Mouse (Mus musculus): ENCODE measurements around the gene Il10.

Gene Il10

DNA sequence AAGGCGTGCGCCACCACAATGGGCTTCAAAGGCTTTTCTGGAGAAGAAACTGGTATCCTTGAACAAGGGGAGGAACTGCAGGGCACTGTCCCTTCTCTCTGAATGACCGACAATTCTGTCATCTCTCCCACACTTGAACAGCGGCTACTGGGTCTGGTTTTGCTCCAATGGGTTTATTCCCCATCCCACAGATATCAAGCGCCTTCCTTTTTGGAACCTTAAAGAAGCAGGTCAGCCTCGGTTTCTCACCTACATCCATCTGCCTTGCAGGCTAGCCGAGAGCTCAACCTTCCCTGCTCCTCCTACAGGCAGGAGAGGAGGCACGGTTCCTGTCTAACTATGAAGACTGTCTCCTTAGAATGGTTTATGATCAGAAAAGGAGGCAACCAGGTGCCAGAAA lies 29.3 kb downstream of the Il10 start:
- no peak for DNase-seq (ENCODE audit: low spot score in 2 of 2)

DNA sequence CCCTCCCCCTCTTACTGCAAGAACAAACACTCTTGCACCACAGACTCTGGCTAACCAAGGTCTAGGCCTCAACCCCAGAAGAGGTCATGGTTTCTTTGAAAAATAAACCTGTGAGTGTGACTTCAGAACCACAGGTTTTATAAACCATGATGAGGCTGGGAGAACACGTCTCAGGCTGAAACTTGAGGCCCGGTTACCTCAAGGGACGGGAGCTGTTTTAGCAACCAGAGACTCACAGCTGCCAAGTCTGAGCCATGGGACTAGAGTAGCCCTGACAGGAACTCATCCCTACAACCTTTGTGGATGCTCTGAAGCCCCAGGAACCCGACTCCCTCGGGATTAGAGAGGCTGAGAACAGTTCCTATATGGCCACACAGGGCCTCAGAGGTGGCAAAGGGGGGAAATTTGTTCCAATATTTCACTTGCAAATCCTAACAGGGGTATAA lies 29.7 kb downstream of the Il10 start:
- no peak for DNase-seq (ENCODE audit: low spot score in 2 of 2)

DNA sequence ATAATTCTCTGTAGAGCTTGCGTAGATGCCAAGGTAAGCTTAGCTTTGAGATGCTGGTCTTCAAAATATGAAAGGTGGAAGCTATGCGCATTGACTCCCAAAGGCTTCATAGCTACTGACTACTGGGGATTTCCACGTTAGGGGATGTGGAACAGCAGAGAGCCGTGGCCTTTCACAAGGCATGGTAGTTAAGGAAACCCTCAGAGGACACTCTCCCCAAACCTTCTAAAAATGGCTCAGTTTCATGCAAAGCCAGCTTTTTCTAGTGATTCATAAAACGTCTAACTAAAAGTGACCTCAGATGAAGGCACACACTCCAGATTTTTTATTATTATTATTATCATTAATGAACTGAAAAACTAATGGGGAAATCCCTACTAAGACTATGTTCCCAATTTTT lies 30.4 kb downstream of the Il10 start:
- DNase-seq (ENCODE audit: low spot score in 2 of 2) = no peak

DNA sequence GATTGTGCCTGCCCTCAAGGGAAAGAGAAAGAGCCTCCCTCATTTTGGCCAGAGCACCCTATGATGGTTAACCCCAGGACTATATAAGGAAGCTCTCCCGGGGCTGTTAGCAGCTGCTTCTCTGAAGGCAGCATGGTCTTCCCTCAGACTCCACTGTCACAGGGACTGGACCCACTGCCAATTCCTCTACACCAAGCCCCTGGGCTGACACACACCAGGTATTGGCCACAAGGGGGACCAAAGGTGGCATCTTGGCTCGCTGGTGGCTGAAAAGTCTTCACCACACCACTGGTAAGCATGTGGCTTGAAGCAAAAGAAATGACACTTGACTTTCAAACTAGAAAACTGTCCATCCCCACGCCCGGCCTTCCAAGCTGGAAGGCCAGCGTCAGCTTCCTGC lies 31.0 kb downstream of the Il10 start:
- no peak for DNase-seq (ENCODE audit: low spot score in 2 of 2)

DNA sequence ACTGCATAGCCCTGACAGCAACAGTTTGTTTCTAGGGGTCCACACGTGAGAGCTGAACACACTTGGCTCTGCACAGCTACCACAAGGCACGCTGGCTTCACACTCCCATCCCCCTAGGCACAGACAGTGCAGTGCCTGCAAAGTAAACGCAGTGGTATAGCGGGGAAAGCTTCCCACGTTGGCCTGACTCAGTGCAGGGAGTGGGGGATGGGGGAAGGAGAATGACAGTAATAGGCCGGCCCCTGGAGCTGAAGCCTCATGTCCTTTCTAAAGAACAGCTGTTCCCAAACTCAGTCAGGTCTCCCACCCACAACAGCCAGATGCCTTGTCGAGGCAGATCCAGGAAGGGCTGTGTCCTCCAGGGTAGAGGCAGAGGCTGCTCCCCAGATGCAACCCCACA lies 31.4 kb downstream of the Il10 start:
- no peak for DNase-seq (ENCODE audit: low spot score in 2 of 2)

DNA sequence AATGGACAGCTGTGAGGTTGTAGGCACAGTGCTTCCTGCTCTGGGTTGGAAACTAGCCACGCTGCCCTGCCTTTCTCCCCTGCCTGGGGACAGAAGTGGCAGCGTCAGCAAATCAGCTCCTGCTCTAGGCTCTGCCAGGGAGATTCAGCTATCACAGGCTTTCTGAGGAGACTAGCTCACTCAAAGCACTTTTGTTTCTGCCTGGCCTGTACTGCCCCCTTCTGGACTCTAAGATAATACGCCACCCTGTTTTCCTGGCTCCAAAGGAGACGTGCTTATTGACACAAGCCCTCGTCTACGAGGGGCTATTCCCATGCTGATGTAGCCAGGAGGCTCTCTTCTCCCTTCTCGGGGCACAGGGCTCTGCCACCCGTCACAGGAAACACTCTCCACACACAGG lies 33.6 kb downstream of the Il10 start:
- peak; percentile 59 to 67 for DNase-seq (ENCODE audit: low spot score in 2 of 2)

DNA sequence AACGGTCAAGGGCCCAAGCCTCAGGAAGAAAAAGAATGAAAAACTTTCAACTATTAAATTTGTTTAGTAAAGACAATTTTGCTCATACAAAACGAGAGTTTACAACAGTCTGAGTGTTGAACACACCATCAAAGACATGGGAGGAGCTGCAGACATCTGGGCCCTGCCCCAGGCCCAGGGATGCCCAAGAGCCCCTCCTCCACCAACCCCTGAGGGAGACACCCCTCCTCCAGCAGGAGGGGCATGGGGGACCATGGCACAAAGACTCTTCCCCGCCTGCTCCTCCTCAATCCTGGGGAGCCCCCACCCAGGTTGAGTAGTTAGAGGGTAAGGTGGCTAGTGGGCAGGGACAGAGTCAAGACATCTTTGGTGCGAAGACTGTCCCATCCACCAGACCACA lies 34.0 kb downstream of the Il10 start:
- DNase-seq (ENCODE audit: low spot score in 2 of 2) = no peak

DNA sequence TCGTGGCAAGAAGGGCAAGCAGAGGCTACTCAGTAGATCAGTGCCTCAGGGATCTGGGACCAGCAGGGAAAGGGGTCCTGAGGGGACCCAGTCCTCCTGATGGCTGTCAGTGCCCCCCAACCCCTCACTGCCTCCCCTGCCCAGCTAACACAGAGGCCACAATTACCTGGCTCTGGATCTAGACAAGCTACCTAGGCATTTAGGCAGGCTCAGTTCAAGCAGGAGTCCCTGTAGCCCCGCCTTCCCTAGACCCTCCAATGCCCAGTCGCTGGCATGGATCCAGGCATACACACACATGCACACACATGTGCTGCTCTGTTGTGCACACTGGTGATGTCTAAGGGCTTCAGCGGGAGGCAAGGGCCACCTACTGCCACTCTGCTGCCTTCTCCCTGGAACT lies 34.6 kb downstream of the Il10 start:
- DNase-seq (ENCODE audit: low spot score in 2 of 2) = no peak

DNA sequence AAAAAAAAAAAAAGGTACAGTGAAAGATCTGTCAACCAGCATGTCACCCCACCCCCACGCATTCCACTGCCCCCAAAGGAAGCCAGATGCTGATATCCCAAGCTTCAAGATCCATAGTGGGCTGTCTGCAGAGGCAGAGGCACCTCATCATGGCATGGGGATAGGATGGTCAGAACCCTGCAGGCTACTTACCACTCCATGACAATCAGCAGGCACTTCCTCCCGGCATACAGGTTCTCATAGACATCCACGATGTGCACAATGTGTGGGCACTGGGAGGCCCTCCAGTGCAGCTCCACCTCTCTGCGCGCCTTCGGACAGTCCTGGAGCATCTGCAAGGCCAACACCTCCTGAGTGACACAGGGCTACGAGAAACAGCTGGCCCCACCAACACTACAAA lies 38.8 kb downstream of the Il10 start:
- no peak for DNase-seq (ENCODE audit: low spot score in 2 of 2)

DNA sequence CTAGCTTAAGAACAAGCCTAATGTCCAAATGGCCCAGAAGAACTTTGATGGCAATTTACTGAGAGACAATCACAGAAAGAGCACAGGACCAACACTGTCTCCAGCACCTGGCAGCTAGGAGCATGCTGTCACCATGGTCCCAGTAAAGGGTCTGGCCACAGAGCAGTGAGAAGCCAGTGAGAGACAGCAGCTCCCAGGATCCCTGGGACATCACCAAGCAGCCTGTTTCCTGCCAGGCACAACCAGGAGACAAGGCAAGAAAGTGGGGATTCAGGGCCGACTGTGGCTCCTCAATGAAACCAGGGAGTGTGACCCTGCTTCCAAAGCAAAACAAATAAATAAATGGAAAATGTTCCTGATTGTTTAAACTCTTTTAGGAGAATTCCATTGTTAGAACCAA lies 39.8 kb downstream of the Il10 start:
- no peak for DNase-seq (ENCODE audit: low spot score in 2 of 2)

DNA sequence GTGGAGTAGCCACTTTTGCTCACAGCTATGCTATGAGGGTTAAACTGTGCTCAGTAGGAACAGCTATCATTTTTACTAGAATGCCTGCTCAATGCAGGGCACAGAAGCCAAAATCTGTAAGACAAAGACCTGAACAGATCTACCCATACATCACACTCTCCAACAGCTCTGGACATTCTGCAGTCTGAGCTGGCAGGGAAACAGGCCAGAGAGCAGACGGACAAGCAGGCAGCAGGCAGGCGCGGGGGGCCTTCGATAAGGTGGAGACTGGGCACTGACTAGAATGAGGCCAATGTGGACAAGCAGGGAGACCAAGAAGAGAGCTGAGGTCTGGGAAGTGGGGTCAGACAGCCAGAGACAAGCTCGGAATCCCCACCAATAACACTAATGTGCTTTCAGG lies 40.2 kb downstream of the Il10 start:
- no peak for DNase-seq (ENCODE audit: low spot score in 2 of 2)

DNA sequence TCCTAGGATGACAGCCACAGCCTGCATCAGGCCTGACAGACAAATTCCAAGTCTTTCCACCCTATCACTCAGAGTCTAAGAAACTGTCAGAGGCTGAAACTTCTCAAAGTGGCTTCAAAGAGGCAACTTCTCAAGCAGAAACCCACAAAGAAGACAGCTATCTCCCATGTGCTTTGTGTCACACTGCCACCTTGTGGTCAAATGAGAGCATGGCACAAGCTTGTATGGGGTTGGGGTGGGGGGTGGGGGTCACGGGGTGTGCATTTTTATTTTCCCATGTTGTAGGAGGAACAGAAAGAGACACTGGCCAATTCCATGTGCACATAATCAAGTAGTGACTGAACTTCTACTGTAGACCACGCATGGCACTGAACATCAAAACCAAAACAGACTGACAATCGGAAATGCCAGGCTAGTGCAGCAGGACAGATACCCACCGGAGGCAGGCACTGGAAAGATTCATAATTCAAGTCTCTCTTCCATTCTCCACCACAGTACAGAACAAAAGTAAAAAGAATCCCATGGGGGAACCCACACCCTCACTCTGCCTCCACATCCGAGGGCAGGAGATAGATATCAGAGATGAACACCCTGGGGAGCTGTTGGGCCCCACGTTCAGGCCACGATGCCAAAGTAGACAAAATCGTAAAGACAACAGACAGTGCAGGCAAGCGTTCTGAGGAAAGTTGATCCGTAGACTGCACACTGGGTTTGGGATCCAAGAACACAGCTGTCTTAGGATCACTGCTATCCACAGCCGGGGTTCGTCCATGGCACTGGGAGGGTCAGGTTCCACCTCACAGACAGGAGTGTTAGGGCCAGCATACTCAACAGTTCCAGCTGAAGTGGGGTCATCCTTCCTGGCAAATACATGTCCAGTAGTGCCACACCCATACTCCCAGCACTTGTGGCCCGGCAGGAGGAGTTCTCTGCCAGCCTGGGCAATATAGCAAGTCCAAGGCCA lies 40.9 kb downstream of the Il10 start:
- DNase-seq (ENCODE audit: low spot score in 2 of 2) = no peak

DNA sequence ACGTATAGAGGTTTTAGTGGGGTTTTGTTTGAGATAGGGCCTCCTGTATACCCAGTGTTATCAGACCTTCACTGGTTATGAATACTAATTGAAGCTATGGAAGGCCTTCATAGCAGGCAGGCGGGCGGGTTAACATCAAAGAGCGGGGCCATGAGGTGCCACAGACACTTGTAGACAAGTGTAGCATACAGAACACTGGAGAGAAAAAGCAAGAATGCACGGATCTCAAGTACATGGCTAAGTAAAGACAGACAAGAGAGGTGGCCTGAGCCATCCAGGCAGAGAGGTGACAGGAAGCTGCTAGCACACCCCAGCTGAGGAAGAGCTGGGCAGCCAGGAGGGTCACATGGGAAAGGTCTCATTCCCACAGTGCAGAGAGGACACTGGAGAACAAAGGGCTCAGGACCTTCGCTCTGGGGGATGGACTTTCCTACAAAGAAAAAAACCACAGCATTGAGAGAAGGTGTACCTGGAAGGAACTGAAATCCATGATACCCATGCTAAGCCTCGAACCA lies 42.2 kb downstream of the Il10 start:
- no peak for DNase-seq (ENCODE audit: low spot score in 2 of 2)

DNA sequence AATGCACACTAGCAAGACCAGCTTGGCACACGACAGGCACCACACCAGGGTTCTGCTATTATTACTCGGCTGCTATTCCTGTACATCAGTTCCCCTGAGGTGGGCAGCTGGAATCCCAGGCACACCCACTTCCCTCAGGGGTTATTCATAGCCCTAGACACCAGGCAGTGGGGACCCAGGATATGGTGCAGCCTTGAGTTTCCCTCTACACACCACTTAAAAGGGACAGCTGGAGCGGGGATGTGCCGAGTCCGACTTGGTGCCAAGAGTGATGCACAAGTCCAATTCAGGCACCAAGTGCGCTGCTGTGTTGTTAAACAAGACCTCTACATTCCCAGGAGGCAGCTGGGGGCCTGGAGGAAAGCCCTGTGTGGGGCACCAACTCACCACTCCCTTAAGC lies 43.2 kb downstream of the Il10 start:
- DNase-seq (ENCODE audit: low spot score in 2 of 2) = peak; percentile 35 to 45

DNA sequence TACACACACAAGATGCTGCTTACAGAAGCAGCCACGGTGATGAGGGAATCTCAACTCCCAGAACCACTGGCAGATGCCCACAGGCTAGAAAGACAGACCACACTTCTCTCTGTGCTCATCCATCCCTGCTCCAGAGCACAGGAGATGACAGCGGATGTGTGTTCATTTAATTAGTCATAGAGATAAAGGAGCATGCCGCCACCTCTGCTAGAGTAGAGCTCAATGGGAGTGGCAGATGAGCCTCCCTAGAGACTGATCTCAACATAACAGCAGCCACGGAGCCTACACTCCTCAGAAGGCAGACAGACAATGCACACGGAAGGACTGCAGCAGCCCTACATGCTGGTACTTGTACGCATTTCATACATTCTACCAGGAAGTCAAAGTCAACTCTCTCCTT lies 44.6 kb downstream of the Il10 start:
- no peak for DNase-seq (ENCODE audit: low spot score in 2 of 2)

DNA sequence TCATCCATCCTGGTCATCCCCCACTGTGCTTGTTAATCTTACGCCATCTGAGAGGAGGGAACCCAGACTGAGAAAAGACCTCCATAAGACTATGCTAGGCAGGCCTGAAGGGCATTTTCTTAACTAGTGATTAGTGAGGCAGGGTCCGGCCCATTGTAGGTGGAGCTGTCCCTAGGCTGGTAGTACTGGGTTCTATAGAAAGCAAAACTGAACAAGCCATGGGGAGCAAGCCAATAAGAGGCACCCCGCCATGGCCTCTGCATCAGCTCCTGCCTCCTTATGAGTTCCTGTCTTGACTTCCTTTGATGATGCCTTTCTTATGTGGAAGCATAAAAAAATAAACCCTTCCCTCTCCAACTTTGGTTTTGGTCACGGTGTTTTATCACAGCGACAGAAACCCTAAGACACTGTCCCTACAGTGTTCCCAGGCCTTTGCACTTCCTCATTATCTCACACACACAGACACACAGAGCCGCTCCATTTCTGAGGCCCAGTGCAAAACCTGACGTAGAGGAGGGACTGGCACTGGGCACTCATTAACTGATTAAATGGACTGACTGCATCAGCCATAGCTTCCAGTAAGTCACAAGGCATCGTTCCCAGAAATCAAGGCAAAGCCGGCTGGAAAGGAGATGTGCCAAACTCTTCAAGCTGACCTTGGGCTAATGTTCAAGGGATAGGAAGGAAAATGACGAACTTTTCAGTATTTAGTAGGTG lies 48.5 kb downstream of the Il10 start:
- DNase-seq (ENCODE audit: low spot score in 2 of 2) = no peak

DNA sequence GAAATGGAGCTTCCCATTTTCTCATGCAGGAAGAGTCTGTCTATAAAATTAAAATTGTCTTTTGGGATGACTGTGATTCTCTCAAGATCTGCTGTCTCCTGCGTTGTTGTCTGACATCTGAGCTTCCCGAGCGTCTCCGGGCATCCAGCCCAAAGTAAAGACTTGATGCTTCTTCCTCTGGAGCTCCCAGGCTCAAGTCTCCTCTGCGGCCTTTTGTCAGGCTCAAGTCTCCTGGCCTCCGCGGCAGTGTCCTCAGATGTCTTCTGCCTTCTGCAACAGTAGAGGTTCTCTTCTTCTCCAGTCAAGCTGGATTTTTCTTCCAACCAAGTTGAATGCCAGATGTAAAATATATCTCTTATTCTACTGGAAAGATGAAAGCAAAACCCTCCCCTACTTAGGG lies 49.4 kb downstream of the Il10 start:
- no peak for DNase-seq (ENCODE audit: low spot score in 2 of 2)

DNA sequence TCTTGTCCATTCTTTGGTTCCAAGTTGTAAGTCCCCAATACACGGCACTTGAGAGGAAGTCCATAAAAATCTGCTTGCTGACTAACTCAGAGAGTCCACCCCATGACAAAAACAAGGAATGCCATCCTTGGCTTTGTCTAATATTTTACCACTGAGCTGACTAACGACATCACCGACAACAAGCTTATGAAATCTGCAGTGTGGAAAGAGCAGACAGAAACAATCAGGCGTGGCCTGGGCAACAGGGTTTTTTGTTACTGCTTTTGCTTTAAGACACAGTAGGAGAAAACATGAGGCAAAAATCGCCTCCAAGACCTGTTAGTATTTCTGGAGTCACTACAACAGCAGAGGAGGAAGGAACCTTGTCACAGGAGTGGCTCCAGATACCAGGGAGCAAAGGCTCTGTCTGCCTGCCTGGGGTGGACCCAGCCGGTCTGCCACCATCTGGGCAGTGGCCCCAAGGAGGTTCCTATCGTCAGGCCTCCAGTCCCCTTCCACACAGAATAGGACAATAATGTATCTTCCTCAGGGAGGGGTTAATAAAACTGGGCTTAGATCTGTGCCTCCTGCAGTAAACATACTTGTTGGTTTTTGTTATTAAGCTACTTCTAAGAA lies 52.8 kb downstream of the Il10 start:
- no peak for DNase-seq (ENCODE audit: low spot score in 2 of 2)

DNA sequence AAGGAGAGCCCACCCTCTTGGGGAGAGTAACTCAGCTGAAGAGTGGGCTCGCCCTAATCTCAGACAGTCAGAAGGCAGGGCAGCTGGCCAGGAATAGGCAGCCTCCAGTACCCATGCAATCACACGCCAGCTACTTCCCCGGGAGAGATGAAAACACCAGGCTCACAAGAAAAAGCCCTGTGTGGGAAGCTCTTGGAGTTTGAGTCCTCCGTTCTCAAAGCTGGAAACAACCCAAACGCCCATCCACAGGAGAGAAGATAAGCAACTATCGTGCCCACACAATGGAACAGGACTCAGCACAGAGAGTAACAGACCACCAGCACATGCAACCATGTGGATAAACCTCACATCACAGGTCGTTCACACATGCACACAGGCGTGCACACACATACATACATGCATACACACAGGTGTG lies 54.9 kb downstream of the Il10 start:
- peak; percentile 58 to 68 for DNase-seq (ENCODE audit: low spot score in 2 of 2)
